Mouse (Mus musculus) kidney, adult 2 months (tissue): ENCODE results near the gene Gm20809. TPM values are rescaled to one million over a fixed set of nuclear protein-coding genes. Genes with fewer than 3 reads are reported as not detected.
"Not testable (repeated sequence)": the region's sequence is repeated elsewhere in the genome, so short reads cannot be mapped to it uniquely, and the experiment has no call there.

Experiments
- DNase-seq: peaks from one replicate; pipeline ENCODE4 v3.0.0; 2021
- H3K27ac ChIP-seq: fragments of 200-500 bp; 2 replicates; pipeline ENCODE4 v1.5.1; 2012; ENCODE audit warnings: low read depth, low read length, control low read depth, inconsistent platforms; ENCODE audit not compliant: insufficient read depth
- H3K27me3 ChIP-seq: fragments of 200-500 bp; replicated peaks from 2 replicates; pipeline ENCODE4 v1.6.1; 2012; ENCODE audit warnings: mild to moderate bottlenecking, moderate library complexity, low read length, inconsistent platforms; ENCODE audit not compliant: control insufficient read depth, insufficient read depth
- H3K36me3 ChIP-seq: fragments of 200-500 bp; 2 replicates; pipeline ENCODE4 v1.6.1; 2012; ENCODE audit warnings: mild to moderate bottlenecking, moderate library complexity, low read length, inconsistent platforms; ENCODE audit not compliant: control insufficient read depth, insufficient read depth
- H3K4me1 ChIP-seq: fragments of 200-500 bp; 2 replicates; pipeline ENCODE4 v1.6.1; 2011; ENCODE audit warnings: low read length; ENCODE audit not compliant: control insufficient read depth, insufficient read depth
- H3K4me3 ChIP-seq: fragments of 200-500 bp; 2 replicates; pipeline ENCODE4 v1.5.1; 2011; ENCODE audit warnings: mild to moderate bottlenecking, low read depth, low read length, control low read depth; ENCODE audit not compliant: insufficient read depth
- WGBS: fragments of 180-500 bp; shearing (Covaris S2); methylation state at CpG from one replicate; pipeline ENCODE4 v1.1.7; 2018; 5-methylcytosine and 5-hydroxymethylcytosine counted together
- polyA plus RNA-seq: library from polyadenylated mRNA; depleted of rRNA; stranded (reverse); fragments of >200 nt; gene quantifications from 2 replicates; pipeline ENCODE4 v1.2.3, GENCODE M21; 2012; rRNA removed

Gm20809 gene
- polyA plus RNA-seq = not detected in 2 replicates

- H3K27ac ChIP-seq, DNase-seq, H3K27me3 ChIP-seq, H3K4me3 ChIP-seq, H3K36me3 ChIP-seq, H3K4me1 ChIP-seq: not testable (repeated sequence)
- WGBS = no CpG with 5 or more reads among the region's 3 CpGs
Measured at GRCm38 (mm10) chrY:24454757-24455156, at the start of gene Gm20809. TSS of gene Gm20809 (plus strand) at chrY:24455057.
